18 mouse cellular contexts compared by ENCODE assay signal in the genomic region with DNA sequence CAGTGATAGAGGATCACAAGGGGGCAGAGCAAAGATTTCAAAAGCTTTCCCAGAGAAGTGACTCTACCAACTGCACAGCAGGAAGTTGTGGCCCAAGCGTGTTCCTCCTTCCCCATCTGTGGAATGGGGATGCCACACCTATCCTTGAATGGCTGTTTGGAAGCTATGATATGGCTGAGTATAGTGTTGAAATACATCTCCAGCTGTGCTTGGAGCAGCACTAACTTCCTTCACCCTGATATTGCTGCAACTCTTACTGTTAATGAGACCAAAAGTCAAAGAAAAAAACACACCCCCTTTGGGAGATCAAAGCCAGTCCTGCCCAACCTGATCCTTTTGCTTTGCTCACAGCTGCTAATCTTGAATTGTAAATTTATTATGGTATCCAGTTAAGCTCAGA.
DNase-seq lines count a peak whose midpoint lies in the region; ATAC-seq and TF ChIP-seq lines count a peak whose summit lies in the region.
"Had no signal": no experiment of that assay in that cellular context is flagged by ENCODE, and none has a peak within 500 bp of the region (broad histone marks: within the 10 kb centered on the region; RNA-seq: fewer than 3 reads in every experiment).

No protein-coding gene starts in this region.

- no peaks in the 10 kb centered on the region for H3K36me3 ChIP-seq in lung, postnatal 0 days (ENCODE audit: insufficient read depth, low read length)
- H3K36me3 ChIP-seq in intestine, embryonic 16.5 days (ENCODE audit: control insufficient read depth, insufficient read depth, low read length), result no peaks in the 10 kb centered on the region
- no peaks in the 10 kb centered on the region for H3K36me3 ChIP-seq in kidney, adult 2 months (ENCODE audit: control insufficient read depth, insufficient read depth, low read length)
- H3K36me3 ChIP-seq: embryonic facial prominence, embryonic 10.5 days; heart, embryonic 13.5 days; hindbrain, embryonic 12.5 days had no signal

- H3K9ac ChIP-seq in lung, postnatal 0 days (replicated peaks; ENCODE audit: low read depth), result no peak overlapping the region
- no peak overlapping the region for H3K9ac ChIP-seq in intestine, embryonic 16.5 days (ENCODE audit: low read depth, low read length)
- H3K9ac ChIP-seq: forebrain, embryonic 13.5 days; forebrain, postnatal 0 days; heart, embryonic 13.5 days; hindbrain, embryonic 12.5 days had no signal

- no peak overlapping the region for H3K4me3 ChIP-seq in lung, postnatal 0 days (ENCODE audit: low read depth, low read length)
- no peak overlapping the region for H3K4me3 ChIP-seq in intestine, embryonic 16.5 days (ENCODE audit: low read length)
- no peak overlapping the region for H3K4me3 ChIP-seq in kidney, adult 2 months (ENCODE audit: insufficient read depth, low read depth, low read length)
- H3K4me3 ChIP-seq: embryonic facial prominence, embryonic 10.5 days; forebrain, embryonic 13.5 days; heart, embryonic 13.5 days; hindbrain, embryonic 12.5 days had no signal

- WGBS in lung, postnatal 0 days, result 35% methylated on average over 1 of the region's 1 CpGs
- WGBS in intestine, embryonic 16.5 days, result 59% methylated on average over 1 of the region's 1 CpGs
- WGBS in kidney, adult 2 months, result 75% methylated on average over 1 of the region's 1 CpGs

- H3K4me1 ChIP-seq in lung, postnatal 0 days (ENCODE audit: insufficient read depth, low read depth, low read length), result no peaks in the 10 kb centered on the region
- H3K4me1 ChIP-seq in intestine, embryonic 16.5 days (ENCODE audit: control insufficient read depth, insufficient read depth, low read length), result peaks cover 2% of the 10 kb centered on the region; the same call in 1 of the 2 replicates
- H3K4me1 ChIP-seq in kidney, adult 2 months (ENCODE audit: control insufficient read depth, insufficient read depth, low read length), result peaks cover 13% of the 10 kb centered on the region; the same call in 1 of the 2 replicates
- H3K4me1 ChIP-seq: hindbrain, embryonic 12.5 days had no signal

- TF ChIP-seq EP300 in lung, postnatal 0 days (IDR thresholded peaks at IDR 0.05), result no peak

- no peaks in the 10 kb centered on the region for H3K27me3 ChIP-seq in lung, postnatal 0 days (replicated peaks; ENCODE audit: insufficient read depth, low read length)
- no peaks in the 10 kb centered on the region for H3K27me3 ChIP-seq in intestine, embryonic 16.5 days (replicated peaks; ENCODE audit: control insufficient read depth, insufficient read depth, low read length)
- H3K27me3 ChIP-seq in kidney, adult 2 months (replicated peaks; ENCODE audit: control insufficient read depth, insufficient read depth, low read length), result no peaks in the 10 kb centered on the region
- H3K27me3 ChIP-seq: forebrain, embryonic 13.5 days; heart, embryonic 13.5 days; hindbrain, embryonic 12.5 days had no signal

- no peak for ATAC-seq in lung, postnatal 0 days
- peak; percentile 94 for ATAC-seq in intestine, embryonic 16.5 days
- ATAC-seq in megakaryocyte progenitor cell, adult 5-6 weeks (replicated peaks; ENCODE audit: poor library complexity), result peak; percentile 71
- ATAC-seq: forebrain, embryonic 13.5 days; forebrain, postnatal 0 days had no signal

- H3K4me2 ChIP-seq in lung, postnatal 0 days (replicated peaks; ENCODE audit: low read depth, low read length), result no peak overlapping the region
- H3K4me2 ChIP-seq in intestine, embryonic 16.5 days (ENCODE audit: low read depth, low read length), result no peak overlapping the region
- H3K4me2 ChIP-seq: forebrain, embryonic 13.5 days; heart, embryonic 13.5 days; hindbrain, embryonic 12.5 days had no signal

- TF ChIP-seq CTCF in lung, postnatal 0 days (IDR thresholded peaks at IDR 0.05), result no peak
- TF ChIP-seq CTCF in kidney, adult 2 months (conservative IDR thresholded peaks at IDR 0.05; ENCODE audit: insufficient read depth, insufficient read length, low read depth, low read length), result no peak

- peak; percentile 9 for DNase-seq in lung, postnatal 0 days (ENCODE audit: low spot score)
- no peak for DNase-seq in lung, postnatal 14 days
- no peak for DNase-seq in embryo, embryonic 10 days (ENCODE audit: low spot score)
- DNase-seq in embryo, embryonic 11 days, result no peak
- DNase-seq in kidney, adult 2 months, result no peak
- DNase-seq: adrenal gland, postnatal 14 days; cerebellum, adult 11-12 months; cerebellum, adult 9-10 months; cerebellum, postnatal 25 days; forebrain, postnatal 0 days; gastrocnemius, postnatal 14 days; heart, postnatal 4 days had no signal

- TF ChIP-seq POLR2A in kidney, adult 2 months (IDR thresholded peaks at IDR 0.05; ENCODE audit: low read depth, low read length), result no peak

- H3K9me3 ChIP-seq in lung, postnatal 0 days (ENCODE audit: low read length), result no peaks in the 10 kb centered on the region
- H3K9me3 ChIP-seq in intestine, embryonic 16.5 days (ENCODE audit: control insufficient read depth, low read length), result no peaks in the 10 kb centered on the region
- H3K9me3 ChIP-seq: embryonic facial prominence, embryonic 10.5 days; forebrain, embryonic 13.5 days; heart, embryonic 13.5 days; hindbrain, embryonic 12.5 days had no signal

- H3K27ac ChIP-seq in lung, postnatal 0 days (ENCODE audit: low read length), result no peak overlapping the region
- H3K27ac ChIP-seq in intestine, embryonic 16.5 days (ENCODE audit: low read length), result no peak overlapping the region
- H3K27ac ChIP-seq in kidney, adult 2 months (ENCODE audit: insufficient read depth, low read depth, low read length), result no peak overlapping the region
- H3K27ac ChIP-seq: embryonic facial prominence, embryonic 10.5 days; forebrain, embryonic 13.5 days; heart, embryonic 13.5 days; hindbrain, embryonic 12.5 days had no signal
